Mouse (Mus musculus) limb, embryonic 14.5 days (tissue): Measurements from ENCODE around the gene Miga1. TPM values are rescaled to one million over a fixed set of nuclear protein-coding genes. Genes with fewer than 3 reads are reported as not detected.
"Not testable (repeated sequence)": the region's sequence is repeated elsewhere in the genome, so short reads cannot be mapped to it uniquely, and the experiment has no call there.

Source experiments
- ATAC-seq: fragments of 200-750 bp; cut with Nextera tagmentation; 2 replicates; pipeline ENCODE4 v1.8.0; 2017; ENCODE audit warnings: low read depth, moderate number of reproducible peaks, moderate TSS enrichment; ENCODE audit not compliant: low FRiP score
- DNase-seq: peaks from one replicate; pipeline ENCODE4 v3.0.0-alpha.2; 2015; ENCODE audit warnings: low spot score
- H3K27ac ChIP-seq: fragments of 300-500 bp; sonication (generic); replicated peaks from 2 replicates; pipeline ENCODE4 v1.5.1; 2014; ENCODE audit warnings: low read depth, mild to moderate bottlenecking, low read length, moderate library complexity, mixed read lengths
- H3K27me3 ChIP-seq: fragments of 300-500 bp; sonication (generic); 2 replicates; pipeline ENCODE4 v1.6.1; 2014; ENCODE audit warnings: low read length, mixed read lengths; ENCODE audit not compliant: control insufficient read depth, insufficient read depth
- H3K36me3 ChIP-seq: fragments of 300-500 bp; sonication (generic); 2 replicates; pipeline ENCODE4 v1.6.1; 2014; ENCODE audit warnings: mild to moderate bottlenecking, low read length, moderate library complexity, mixed read lengths; ENCODE audit not compliant: control insufficient read depth, insufficient read depth
- H3K4me1 ChIP-seq: fragments of 300-500 bp; sonication (generic); 2 replicates; pipeline ENCODE4 v1.6.1; 2014; ENCODE audit warnings: antibody characterized with exemption, low read length, mixed read lengths; ENCODE audit not compliant: control insufficient read depth, insufficient read depth
- H3K4me2 ChIP-seq: fragments of 300-500 bp; sonication (generic); replicated peaks from 2 replicates; pipeline ENCODE4 v1.6.1; 2014; ENCODE audit warnings: low read depth, mild to moderate bottlenecking, low read length, moderate library complexity; ENCODE audit not compliant: severe bottlenecking
- H3K4me3 ChIP-seq: fragments of 300-500 bp; sonication (generic); replicated peaks from 2 replicates; pipeline ENCODE4 v1.5.1; 2014; ENCODE audit warnings: low read length
- H3K9ac ChIP-seq: fragments of 300-500 bp; sonication (generic); 2 replicates; pipeline ENCODE4 v1.6.1; 2014; ENCODE audit warnings: mild to moderate bottlenecking, low read depth, low read length, moderate library complexity; ENCODE audit not compliant: severe bottlenecking
- H3K9me3 ChIP-seq: fragments of 300-500 bp; sonication (generic); 2 replicates; pipeline ENCODE4 v1.6.1; 2016; ENCODE audit warnings: low read length; ENCODE audit not compliant: control insufficient read depth
- POLR2A ChIP-seq: fragments of 200-500 bp; IDR thresholded peaks from 2 replicates; pipeline ENCODE4 v1.8.0; 2012; ENCODE audit warnings: inconsistent platforms, mild to moderate bottlenecking, moderate library complexity, borderline replicate concordance; ENCODE audit not compliant: insufficient read depth, insufficient read length; ENCODE audit errors: extremely low read depth
- WGBS: fragments of 180-500 bp; shearing (Covaris S2); extraction: QIAGEN DNeasy Blood & Tissue Kit; methylation state at CpG from one replicate; pipeline ENCODE4 v1.1.7; 2014; 5-methylcytosine and 5-hydroxymethylcytosine counted together
- polyA plus RNA-seq, 2 experiments: library from polyadenylated mRNA; depleted of rRNA in 1 of 2; stranded (reverse) in 1 of 2; unstranded in 1 of 2; fragments of >200 nt; fragmentation: Nextera tagmentation in 1 of 2; extraction: Ambion mirVana in 1 of 2; gene quantifications; 2 replicates each; pipeline versions ENCODE4 v1.2.1 to v1.2.3; 2012 to 2014

Miga1 gene
- polyA plus RNA-seq, 2 experiments: 18.0 to 19.8 TPM

DNA sequence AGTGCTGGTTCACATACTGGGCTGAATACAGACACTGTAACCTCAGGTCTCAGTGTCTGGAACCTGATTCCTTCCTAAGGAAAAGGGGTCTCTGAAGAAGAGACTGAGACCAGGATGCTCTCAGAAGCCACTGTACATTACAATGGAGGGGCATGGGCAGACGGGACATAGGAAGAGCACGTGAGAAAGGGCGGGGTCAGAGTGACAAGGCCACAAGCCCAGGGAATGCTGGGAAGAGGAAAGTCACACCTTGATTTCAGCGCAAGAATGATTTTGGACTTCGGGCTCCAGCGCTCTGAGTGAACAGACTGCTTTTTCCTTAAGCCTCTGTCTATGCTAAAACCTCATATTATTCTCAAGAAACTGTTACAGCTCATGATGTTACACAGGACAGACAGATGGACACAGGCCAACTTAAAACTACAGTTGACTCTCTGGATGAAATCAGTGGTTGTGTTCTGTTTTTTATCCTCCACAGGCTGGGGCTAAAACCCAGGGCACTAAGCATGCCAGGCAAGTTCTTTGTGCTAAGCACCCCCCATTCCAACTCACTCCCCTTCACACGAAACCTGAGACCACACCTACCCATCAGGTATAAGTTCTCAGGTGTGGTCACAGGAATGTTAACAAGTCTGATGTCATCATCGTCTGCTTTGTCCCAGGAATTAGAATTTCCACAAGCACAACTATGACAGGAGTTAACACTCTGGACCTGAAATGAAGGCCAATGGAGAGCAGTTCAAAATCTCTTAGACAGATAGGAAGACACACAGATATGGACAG lies 18.3 kb downstream of the Miga1 start:
- H3K4me2 ChIP-seq: no peak overlapping the region
- H3K36me3 ChIP-seq: peaks cover 18% of the 10 kb centered on the region
- H3K27ac ChIP-seq: no peak overlapping the region
- H3K9ac ChIP-seq: no peak overlapping the region
- ATAC-seq: no peak
- no peaks in the 10 kb centered on the region for H3K4me1 ChIP-seq
- no peak overlapping the region for H3K4me3 ChIP-seq
- no peaks in the 10 kb centered on the region for H3K9me3 ChIP-seq
- no peak for TF ChIP-seq POLR2A
- H3K27me3 ChIP-seq: no peaks in the 10 kb centered on the region
- no peak for DNase-seq
- 90% methylated on average over 8 of the region's 8 CpGs for WGBS

DNA sequence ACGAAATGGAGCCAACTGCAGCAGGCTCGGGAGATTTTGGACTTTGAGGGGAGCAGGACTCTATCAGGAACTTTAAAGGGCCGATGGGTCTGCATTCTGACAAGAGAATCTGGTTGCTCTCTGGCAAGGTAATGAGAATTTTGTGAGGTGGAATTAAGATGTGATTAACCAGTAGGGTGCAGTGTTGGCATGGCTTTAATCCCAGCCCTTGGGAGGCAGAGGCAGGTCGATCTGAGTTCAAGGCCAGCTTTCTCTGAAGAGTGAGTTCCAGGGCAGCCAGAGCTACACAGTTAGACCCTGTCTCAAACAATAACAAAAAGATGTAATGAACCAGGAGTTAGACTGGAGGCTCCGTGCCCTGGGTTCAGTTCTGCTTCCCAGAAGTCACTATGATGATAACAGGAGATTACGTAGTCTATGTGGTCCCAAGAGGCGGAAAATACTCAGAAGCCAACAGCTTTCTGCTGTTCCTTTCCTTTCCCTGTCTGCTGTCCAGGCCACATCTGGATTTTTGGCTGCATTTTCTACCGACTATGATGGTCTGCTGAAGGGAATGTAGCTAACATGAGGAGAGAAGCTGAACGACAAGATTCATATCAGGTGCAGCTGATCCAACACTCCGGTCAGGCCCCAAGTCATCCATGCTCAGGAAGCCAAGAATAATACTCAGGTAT lies 19.1 kb downstream of the Miga1 start:
- Histone ChIP-seq H3K9ac (no peak overlapping the region), H3K36me3 (peaks cover 18% of the 10 kb centered on the region), H3K9me3 (no peaks in the 10 kb centered on the region), H3K27me3 (no peaks in the 10 kb centered on the region), H3K4me3 (no peak overlapping the region), H3K4me1 (no peaks in the 10 kb centered on the region), H3K4me2 (no peak overlapping the region), H3K27ac (no peak overlapping the region)
- TF ChIP-seq POLR2A: no peak
- no peak for DNase-seq
- ATAC-seq: no peak
- 87% methylated on average over 10 of the region's 10 CpGs for WGBS

DNA sequence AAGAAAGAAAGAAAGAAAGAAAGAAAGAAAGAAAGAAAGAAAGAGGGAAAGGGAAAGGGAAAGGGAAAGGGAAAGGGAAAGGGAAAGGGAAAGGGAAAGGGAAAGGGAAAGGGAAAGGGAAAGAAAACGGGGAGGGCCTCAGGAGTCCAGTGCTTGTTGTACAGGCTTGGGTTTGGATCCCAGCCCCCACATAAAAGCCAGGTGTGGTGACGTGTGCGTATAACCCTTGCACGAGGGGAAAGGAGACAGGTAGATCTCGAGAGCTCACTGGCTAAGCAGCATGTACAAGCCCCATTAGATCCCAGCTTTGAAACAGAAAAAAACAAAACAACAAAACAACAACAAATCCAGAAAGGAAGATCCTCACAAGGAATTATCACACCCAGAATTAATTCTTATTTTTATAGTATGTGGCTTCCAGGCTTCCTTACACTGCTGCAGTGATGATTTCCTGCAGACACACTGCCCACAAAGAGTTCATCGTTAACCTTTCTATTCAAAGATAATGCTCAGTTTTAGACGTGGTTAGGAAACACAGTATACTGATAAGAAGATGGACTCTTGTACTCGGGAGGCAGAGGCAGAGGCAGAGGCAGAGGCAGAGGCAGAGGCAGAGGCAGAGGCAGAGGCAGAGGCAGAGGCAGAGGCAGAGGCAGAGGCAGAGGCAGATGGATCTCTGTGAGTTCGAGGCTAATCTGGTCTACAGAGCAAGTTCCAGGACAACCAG lies 23.6 kb downstream of the Miga1 start:
- H3K27me3 ChIP-seq, ATAC-seq, H3K4me3 ChIP-seq, H3K9ac ChIP-seq, H3K9me3 ChIP-seq, DNase-seq, H3K4me1 ChIP-seq, H3K27ac ChIP-seq, H3K4me2 ChIP-seq: not testable (repeated sequence)
- 86% methylated on average over 9 of the region's 9 CpGs for WGBS
- peaks cover 21% of the 10 kb centered on the region for H3K36me3 ChIP-seq

DNA sequence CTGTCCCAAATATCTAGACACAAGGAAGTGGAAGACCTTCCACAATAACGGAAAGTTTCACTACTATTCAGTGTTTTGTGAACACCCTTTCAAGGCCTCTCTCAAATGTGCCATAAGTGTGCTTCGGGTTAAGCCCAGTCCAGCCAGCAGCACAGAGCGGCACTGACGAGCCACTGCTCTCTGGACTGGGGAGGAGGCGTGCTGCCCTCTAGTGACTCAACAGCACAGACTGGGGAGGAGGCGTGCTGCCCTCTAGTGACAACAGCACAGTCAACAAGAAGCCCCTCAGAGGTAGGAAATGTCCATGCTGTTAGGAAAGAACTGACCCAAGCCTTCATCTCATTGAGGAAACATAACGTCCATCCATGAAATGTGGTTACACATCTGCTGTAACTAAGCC lies 24.6 kb downstream of the Miga1 start:
- ATAC-seq: peak; percentile 88
- H3K9ac ChIP-seq: no peak overlapping the region
- no peak overlapping the region for H3K4me3 ChIP-seq
- no peak overlapping the region for H3K27ac ChIP-seq
- no peaks in the 10 kb centered on the region for H3K4me1 ChIP-seq
- no peaks in the 10 kb centered on the region for H3K9me3 ChIP-seq
- 8% methylated on average over 7 of the region's 7 CpGs for WGBS
- DNase-seq: peak; percentile 84
- H3K4me2 ChIP-seq: no peak overlapping the region
- H3K27me3 ChIP-seq: no peaks in the 10 kb centered on the region
- peaks cover 15% of the 10 kb centered on the region for H3K36me3 ChIP-seq
- no peak for TF ChIP-seq POLR2A

DNA sequence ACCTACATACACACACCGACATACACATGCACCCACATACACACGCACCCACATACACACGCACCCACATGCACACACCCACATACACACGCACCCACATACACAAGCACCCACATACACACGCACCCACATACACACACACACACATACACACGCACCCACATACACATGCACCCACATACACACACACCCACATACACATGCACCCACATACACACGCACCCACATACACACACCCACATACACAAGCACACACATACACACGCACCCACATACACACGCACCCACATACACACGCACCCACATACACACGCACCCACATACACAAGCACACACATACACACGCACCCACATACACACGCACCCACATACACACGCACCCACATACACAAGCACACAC lies 25.5 kb downstream of the Miga1 start:
- WGBS: 82% methylated on average over 14 of the region's 14 CpGs
- not testable (repeated sequence) for H3K27me3 ChIP-seq, H3K27ac ChIP-seq, H3K4me2 ChIP-seq, DNase-seq, H3K4me1 ChIP-seq, H3K4me3 ChIP-seq, H3K9me3 ChIP-seq, ATAC-seq, H3K9ac ChIP-seq
- peaks cover 12% of the 10 kb centered on the region for H3K36me3 ChIP-seq
